Mouse (Mus musculus) gastrocnemius, postnatal 10 days (tissue): ENCODE data around the gene Gm3468. TPM values are rescaled to one million over a fixed set of nuclear protein-coding genes. Genes with fewer than 3 reads are reported as not detected.
"Not testable (repeated sequence)": the region's sequence is repeated elsewhere in the genome, so short reads cannot be mapped to it uniquely, and the experiment has no call there.

ENCODE experiments used
- DNase-seq: peaks from one replicate; pipeline ENCODE4 v3.0.0; 2021; ENCODE audit warnings: mixed read lengths
- long read RNA-seq, 2 experiments: library from polyadenylated mRNA; stranded (forward); transcript quantifications; one replicate each; pipeline ENCODE4 v2.0.0; 2021
- total RNA-seq, 2 experiments: library from RNA; stranded (reverse); gene quantifications; 2 replicates each; pipeline ENCODE4 v1.2.3; 2021

The Gm3468 gene
- total RNA-seq: under 1 TPM; 0.16 to 0.79 TPM
- long read RNA-seq, experiment 1: 0 reads
- long read RNA-seq, experiment 2, partial matches to known transcripts: 0 of 1 reads
- long read RNA-seq, experiment 2, other reads (novel, unspliced or antisense): 1 of 1 reads

GRCm38 (mm10) chr14:6108272-6108925 lies at the start of gene Gm3468:
Gene Gm3468, minus strand, starts transcription at chr14:6108665.
- DNase-seq: peak; percentile 51

GRCm38 (mm10) chr14:6125707-6126106 lies 17.2 kb upstream of the Gm3468 start, which contains the start of gene Gm3476:
Gene Gm3476, minus strand, starts transcription at chr14:6125807.
- not testable (repeated sequence) for DNase-seq

GRCm38 (mm10) chr14:6107500-6107899 lies 965 bp downstream of the Gm3468 start:
- DNase-seq: not testable (repeated sequence)

- not testable (repeated sequence) for DNase-seq
Observed at GRCm38 (mm10) chr14:6093842-6094241, 14.6 kb downstream of the Gm3468 start, which contains the start of gene Gm8206. Gene Gm8206, minus strand, starts transcription at chr14:6093942.

GRCm38 (mm10) chr14:6058167-6058566 lies 50.3 kb downstream of the Gm3468 start, which contains the start of gene Gm6337:
Gene Gm6337, minus strand, starts transcription at chr14:6058267.
- DNase-seq: not testable (repeated sequence)

Other genes starting within 250 kb of the Gm3468 start
- gene Gm8237, start 228.3 kb downstream of the Gm3468 start, total RNA-seq: 1 to 10 TPM; 1.0 to 1.5 TPM
- gene Gm3248, start 146.9 kb downstream of the Gm3468 start, total RNA-seq: under 1 TPM; 0.82 to 0.88 TPM
- gene Gm3453, start 129.5 kb downstream of the Gm3468 start, total RNA-seq: not detected
- not detected for gene Gm6337, start 50.4 kb downstream of the Gm3468 start, total RNA-seq
- not detected for gene Gm8206, start 14.7 kb downstream of the Gm3468 start, total RNA-seq
- not detected for gene Gm3476, start 17.1 kb upstream of the Gm3468 start, total RNA-seq
- under 1 TPM; 0.40 to 0.75 TPM for gene Gm21560, start 110.6 kb upstream of the Gm3468 start, total RNA-seq
- under 1 TPM; 0.54 to 0.90 TPM for gene Gm3411, start 178.6 kb upstream of the Gm3468 start, total RNA-seq
- not detected for gene Gm21103, start 196.2 kb upstream of the Gm3468 start, total RNA-seq
- not detected for gene Gm3618, start 235.0 kb upstream of the Gm3468 start, total RNA-seq